Mouse (Mus musculus): ENCODE results near the gene Ubqln2. TPM values are rescaled to one million over a fixed set of nuclear protein-coding genes. Genes with fewer than 3 reads are reported as not detected.

Gene Ubqln2
- 45.2 and 45.7 TPM in 2 replicates for polyA plus RNA-seq (2015; fragmentation: Nextera tagmentation; extraction: Ambion mirVana)

GRCm38 (mm10) chrX:153497688-153498516, at the start of gene Ubqln2:
Gene Ubqln2 (plus strand): TSS chrX:153498227.
- H3K4me2 ChIP-seq (ENCODE audit: low read length) = peak within 1 kb of the TSS; percentile 45
- H3K4me3 ChIP-seq (replicated peaks; ENCODE audit: low read length) = peak within 1 kb of the TSS; percentile 60
- peak; percentile 92 for ATAC-seq
- peak within 1 kb of the TSS; percentile 76 for H3K9ac ChIP-seq (replicated peaks; ENCODE audit: low read depth, low read length)
- no peaks in the 10 kb centered on the region for H3K27me3 ChIP-seq (replicated peaks; ENCODE audit: control insufficient read depth, insufficient read depth, low read length)
- no peaks in the 10 kb centered on the region for H3K36me3 ChIP-seq (ENCODE audit: control insufficient read depth, insufficient read depth)
- H3K27ac ChIP-seq (ENCODE audit: low read length) = peak within 1 kb of the TSS; percentile 97
- 19% methylated on average over 51 of the region's 76 CpGs for WGBS
- no peaks in the 10 kb centered on the region for H3K9me3 ChIP-seq (ENCODE audit: control insufficient read depth, low read length)
- 0 out of 2 replicates have a peak, but pooled peaks cover 2% of the 10 kb centered on the region for H3K4me1 ChIP-seq (replicated peaks; ENCODE audit: control insufficient read depth, insufficient read depth, low read length)

- ATAC-seq = no peak
- Histone ChIP-seq H3K4me2 (ENCODE audit: low read length) (no peak overlapping the region), H3K27ac (ENCODE audit: low read length) (no peak overlapping the region), H3K9ac (replicated peaks; ENCODE audit: low read depth, low read length) (no peak overlapping the region), H3K4me3 (replicated peaks; ENCODE audit: low read length) (no peak overlapping the region), H3K9me3 (ENCODE audit: control insufficient read depth, low read length) (no peaks in the 10 kb centered on the region), H3K27me3 (replicated peaks; ENCODE audit: control insufficient read depth, insufficient read depth, low read length) (no peaks in the 10 kb centered on the region), H3K4me1 (replicated peaks; ENCODE audit: control insufficient read depth, insufficient read depth, low read length) (no peaks in the 10 kb centered on the region), H3K36me3 (ENCODE audit: control insufficient read depth, insufficient read depth) (no peaks in the 10 kb centered on the region)
- 81% methylated on average over 5 of the region's 5 CpGs for WGBS
These were observed 46.1 kb upstream of the Ubqln2 start for GRCm38 (mm10) chrX:153451946-153452345.

- no peaks in the 10 kb centered on the region for H3K4me1 ChIP-seq (replicated peaks; ENCODE audit: control insufficient read depth, insufficient read depth, low read length)
- no peaks in the 10 kb centered on the region for H3K36me3 ChIP-seq (ENCODE audit: control insufficient read depth, insufficient read depth)
- H3K4me3 ChIP-seq (replicated peaks; ENCODE audit: low read length) = no peak overlapping the region
- peak; percentile 78 for ATAC-seq
- no peak overlapping the region for H3K9ac ChIP-seq (replicated peaks; ENCODE audit: low read depth, low read length)
- 23% methylated on average over 8 of the region's 8 CpGs for WGBS
- H3K4me2 ChIP-seq (ENCODE audit: low read length) = peak overlapping the region; percentile 18
- peak overlapping the region; percentile 45 for H3K27ac ChIP-seq (ENCODE audit: low read length)
- no peaks in the 10 kb centered on the region for H3K9me3 ChIP-seq (ENCODE audit: control insufficient read depth, low read length)
- no peaks in the 10 kb centered on the region for H3K27me3 ChIP-seq (replicated peaks; ENCODE audit: control insufficient read depth, insufficient read depth, low read length)
These were observed 21.2 kb upstream of the Ubqln2 start for GRCm38 (mm10) chrX:153476760-153477248.

- no peak for ATAC-seq
- 71% methylated on average over 3 of the region's 3 CpGs for WGBS
These were observed 5.7 kb upstream of the Ubqln2 start for GRCm38 (mm10) chrX:153492326-153492725.

GRCm38 (mm10) chrX:153498665-153499293, 752 bp downstream of the Ubqln2 start:
- WGBS = 17% methylated on average over 30 of the region's 30 CpGs
- H3K4me3 ChIP-seq (replicated peaks; ENCODE audit: low read length) = peak overlapping the region; percentile 60
- peak overlapping the region; percentile 97 for H3K27ac ChIP-seq (ENCODE audit: low read length)
- peak overlapping the region; percentile 45 for H3K4me2 ChIP-seq (ENCODE audit: low read length)
- 0 out of 2 replicates have a peak, but pooled peaks cover 3% of the 10 kb centered on the region for H3K4me1 ChIP-seq (replicated peaks; ENCODE audit: control insufficient read depth, insufficient read depth, low read length)
- H3K36me3 ChIP-seq (ENCODE audit: control insufficient read depth, insufficient read depth) = no peaks in the 10 kb centered on the region
- no peaks in the 10 kb centered on the region for H3K9me3 ChIP-seq (ENCODE audit: control insufficient read depth, low read length)
- peak; percentile 23 for ATAC-seq
- peak overlapping the region; percentile 76 for H3K9ac ChIP-seq (replicated peaks; ENCODE audit: low read depth, low read length)
- no peaks in the 10 kb centered on the region for H3K27me3 ChIP-seq (replicated peaks; ENCODE audit: control insufficient read depth, insufficient read depth, low read length)

More at GRCm38 (mm10) chrX:153492326-153492725, 5.7 kb upstream of the Ubqln2 start:
- Histone ChIP-seq H3K4me3 (replicated peaks; ENCODE audit: low read length) (no peak overlapping the region), H3K4me1 (replicated peaks; ENCODE audit: control insufficient read depth, insufficient read depth, low read length) (no peaks in the 10 kb centered on the region), H3K36me3 (ENCODE audit: control insufficient read depth, insufficient read depth) (no peaks in the 10 kb centered on the region), H3K9ac (replicated peaks; ENCODE audit: low read depth, low read length) (no peak overlapping the region), H3K27me3 (replicated peaks; ENCODE audit: control insufficient read depth, insufficient read depth, low read length) (no peaks in the 10 kb centered on the region), H3K4me2 (ENCODE audit: low read length) (no peak overlapping the region), H3K27ac (ENCODE audit: low read length) (no peak overlapping the region), H3K9me3 (ENCODE audit: control insufficient read depth, low read length) (no peaks in the 10 kb centered on the region)

GRCm38 (mm10) chrX:153499294-153500046, 1.4 kb downstream of the Ubqln2 start:
- no peaks in the 10 kb centered on the region for H3K9me3 ChIP-seq (ENCODE audit: control insufficient read depth, low read length)
- ATAC-seq = no peak
- WGBS = 20% methylated on average over 32 of the region's 32 CpGs

GRCm38 (mm10) chrX:153500047-153500345, 2.0 kb downstream of the Ubqln2 start:
- WGBS = 21% methylated on average over 12 of the region's 12 CpGs
- H3K9me3 ChIP-seq (ENCODE audit: control insufficient read depth, low read length) = no peaks in the 10 kb centered on the region
- ATAC-seq = no peak

More at GRCm38 (mm10) chrX:153499294-153500046, 1.4 kb downstream of the Ubqln2 start:
- H3K4me1 ChIP-seq (replicated peaks; ENCODE audit: control insufficient read depth, insufficient read depth, low read length) = 0 out of 2 replicates have a peak, but pooled peaks cover 3% of the 10 kb centered on the region
- no peaks in the 10 kb centered on the region for H3K36me3 ChIP-seq (ENCODE audit: control insufficient read depth, insufficient read depth)
- peak overlapping the region; percentile 76 for H3K9ac ChIP-seq (replicated peaks; ENCODE audit: low read depth, low read length)
- H3K27ac ChIP-seq (ENCODE audit: low read length) = peak overlapping the region; percentile 97
- peak overlapping the region; percentile 60 for H3K4me3 ChIP-seq (replicated peaks; ENCODE audit: low read length)
- peak overlapping the region; percentile 45 for H3K4me2 ChIP-seq (ENCODE audit: low read length)
- no peaks in the 10 kb centered on the region for H3K27me3 ChIP-seq (replicated peaks; ENCODE audit: control insufficient read depth, insufficient read depth, low read length)

GRCm38 (mm10) chrX:153505954-153506353, 7.9 kb downstream of the Ubqln2 start:
- Histone ChIP-seq H3K27me3 (replicated peaks; ENCODE audit: control insufficient read depth, insufficient read depth, low read length) (no peaks in the 10 kb centered on the region), H3K4me1 (replicated peaks; ENCODE audit: control insufficient read depth, insufficient read depth, low read length) (0 out of 2 replicates have a peak, but pooled peaks cover 3% of the 10 kb centered on the region), H3K9me3 (ENCODE audit: control insufficient read depth, low read length) (no peaks in the 10 kb centered on the region), H3K4me2 (ENCODE audit: low read length) (no peak overlapping the region), H3K27ac (ENCODE audit: low read length) (no peak overlapping the region), H3K4me3 (replicated peaks; ENCODE audit: low read length) (no peak overlapping the region), H3K36me3 (ENCODE audit: control insufficient read depth, insufficient read depth) (no peaks in the 10 kb centered on the region), H3K9ac (replicated peaks; ENCODE audit: low read depth, low read length) (no peak overlapping the region)
- WGBS = 48% methylated on average over 9 of the region's 9 CpGs
- ATAC-seq = no peak

More at GRCm38 (mm10) chrX:153500047-153500345, 2.0 kb downstream of the Ubqln2 start:
- H3K9ac ChIP-seq (replicated peaks; ENCODE audit: low read depth, low read length) = peak overlapping the region; percentile 76
- H3K4me2 ChIP-seq (ENCODE audit: low read length) = peak overlapping the region; percentile 45
- H3K4me1 ChIP-seq (replicated peaks; ENCODE audit: control insufficient read depth, insufficient read depth, low read length) = 0 out of 2 replicates have a peak, but pooled peaks cover 3% of the 10 kb centered on the region
- H3K27ac ChIP-seq (ENCODE audit: low read length) = peak overlapping the region; percentile 97
- peak overlapping the region; percentile 60 for H3K4me3 ChIP-seq (replicated peaks; ENCODE audit: low read length)
- no peaks in the 10 kb centered on the region for H3K27me3 ChIP-seq (replicated peaks; ENCODE audit: control insufficient read depth, insufficient read depth, low read length)
- no peaks in the 10 kb centered on the region for H3K36me3 ChIP-seq (ENCODE audit: control insufficient read depth, insufficient read depth)
